Mouse (Mus musculus) large intestine, adult 2 months (tissue): ENCODE data around the gene Nkapd1. TPM values are rescaled to one million over a fixed set of nuclear protein-coding genes. Genes with fewer than 3 reads are reported as not detected.
"Not testable (repeated sequence)": the region's sequence is repeated elsewhere in the genome, so short reads cannot be mapped to it uniquely, and the experiment has no call there.

ENCODE experiments used
- DNase-seq: peaks from one replicate; pipeline ENCODE4 v3.0.0-alpha.2; 2012; ENCODE audit warnings: low read depth, low spot score
- WGBS: fragments of 180-500 bp; shearing (Covaris S2); methylation state at CpG from one replicate; pipeline ENCODE4 v1.1.7; 2018; 5-methylcytosine and 5-hydroxymethylcytosine counted together
- polyA plus RNA-seq: library from polyadenylated mRNA; depleted of rRNA; stranded (reverse); fragments of >200 nt; gene quantifications from 2 replicates; pipeline ENCODE4 v1.2.3, GENCODE M21; 2012; rRNA removed

Nkapd1 gene
- 2.6 and 4.3 TPM in 2 replicates for polyA plus RNA-seq

DNA sequence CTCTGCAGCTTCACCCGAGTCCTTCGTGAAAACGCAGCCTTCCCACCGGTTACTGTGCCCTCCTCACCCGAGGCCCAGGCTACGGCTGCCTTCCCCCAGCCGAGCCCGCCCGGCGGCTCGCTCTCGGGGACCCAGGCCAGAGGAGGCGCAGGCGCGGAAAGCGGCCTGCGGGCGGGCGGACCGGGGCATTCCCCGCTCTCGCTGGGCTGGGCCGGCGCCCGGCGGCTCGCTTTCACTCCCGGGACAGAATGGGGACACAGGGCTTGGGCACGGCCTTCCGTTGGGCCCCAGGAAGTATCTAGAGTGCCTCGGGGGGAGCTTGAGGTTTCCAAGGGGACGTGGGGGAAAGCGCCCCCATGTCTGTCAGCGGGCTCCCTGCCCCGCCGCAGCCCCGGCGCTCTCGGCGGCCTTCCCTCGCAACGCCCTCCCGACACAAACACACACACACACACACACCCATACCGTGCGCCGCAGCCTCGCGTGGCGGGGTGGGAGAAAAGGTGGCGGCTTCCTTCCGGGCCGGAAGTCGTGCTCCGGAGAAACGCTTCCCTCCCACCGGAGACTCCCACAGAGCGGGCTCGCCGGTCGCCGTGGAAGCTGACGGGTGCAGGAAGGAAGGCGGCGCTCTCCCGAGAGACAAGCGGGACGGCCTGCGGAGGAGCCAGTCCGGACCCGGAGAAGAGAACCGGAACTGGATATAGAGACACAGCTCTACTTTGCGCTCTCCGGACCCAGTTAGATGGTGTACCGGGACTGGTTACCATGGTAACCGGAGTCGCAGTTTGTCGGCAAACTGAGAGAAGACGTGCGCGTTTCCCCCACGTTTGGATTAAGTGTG, at the start of gene Nkapd1, which contains the start of gene Pih1d2:
TSS of gene Nkapd1 (minus strand) at position 699 of the 838 bp plus-strand sequence.
TSS of gene Pih1d2 (plus strand) at position 556 of the 838 bp plus-strand sequence.
- DNase-seq: no peak
- WGBS: under 1% methylated on average over 81 of the region's 81 CpGs

DNA sequence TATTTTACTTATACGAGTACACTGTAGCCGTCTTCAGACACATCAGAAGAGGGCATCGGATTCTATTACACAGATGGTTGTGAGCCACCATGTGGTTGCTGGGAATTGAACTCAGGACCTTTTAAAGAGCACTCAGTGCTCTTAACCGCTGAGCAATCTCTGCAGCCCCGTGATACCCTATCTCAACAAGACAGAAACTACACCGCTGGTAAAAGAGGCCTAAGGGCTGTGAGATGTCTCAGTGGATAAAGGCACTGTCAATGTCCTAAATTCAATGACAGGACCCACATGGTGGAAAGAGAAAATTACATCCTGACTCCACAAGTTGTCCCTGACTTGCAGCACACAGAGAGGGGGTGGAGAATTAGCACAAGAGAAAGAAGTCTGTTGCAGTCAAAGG, 49.2 kb upstream of the Nkapd1 start:
- DNase-seq: no peak

DNA sequence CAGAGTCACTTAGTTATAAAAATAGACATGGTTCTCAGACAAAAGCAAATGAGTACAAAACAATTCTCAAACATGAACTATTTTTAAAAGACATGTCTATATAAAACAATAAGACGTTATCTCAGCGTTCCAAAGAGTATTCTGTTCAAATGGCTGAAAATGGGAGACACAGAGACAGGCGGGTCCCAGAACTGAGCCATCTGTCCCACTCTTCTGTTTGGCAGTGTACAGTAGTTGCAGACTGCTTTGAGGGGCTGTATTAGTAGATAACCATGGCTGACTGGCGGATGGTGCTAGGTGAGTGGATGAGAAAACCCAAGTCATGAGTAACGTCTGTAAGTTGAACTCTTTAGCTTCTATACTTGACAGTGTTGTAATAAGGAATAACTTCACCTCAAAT, 47.6 kb upstream of the Nkapd1 start:
- DNase-seq: no peak
- 94% methylated on average over 5 of the region's 5 CpGs for WGBS

More for the DNA sequence above, 49.2 kb upstream of the Nkapd1 start:
- 74% methylated on average over 6 of the region's 6 CpGs for WGBS

DNA sequence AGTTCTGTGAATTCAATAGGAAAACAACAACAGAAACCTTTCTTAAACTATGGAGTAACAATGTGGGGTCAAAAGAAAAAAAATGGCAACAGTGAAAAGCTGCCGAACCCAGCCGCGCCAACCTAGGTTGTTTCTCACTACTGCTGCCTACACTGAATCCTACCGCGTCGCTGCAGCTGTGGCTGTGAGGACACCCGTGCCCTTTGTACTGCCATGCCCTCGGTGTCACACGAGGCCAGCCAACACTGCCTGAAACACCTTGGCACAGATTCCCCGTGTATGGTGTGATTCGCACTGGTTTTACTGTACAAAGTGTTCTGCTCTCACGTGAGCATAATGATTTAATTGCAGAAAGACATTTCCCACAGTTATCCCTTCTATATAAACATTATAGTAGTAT, 43.2 kb upstream of the Nkapd1 start:
- WGBS: 6% methylated on average over 12 of the region's 12 CpGs
- peak; percentile 70 for DNase-seq

DNA sequence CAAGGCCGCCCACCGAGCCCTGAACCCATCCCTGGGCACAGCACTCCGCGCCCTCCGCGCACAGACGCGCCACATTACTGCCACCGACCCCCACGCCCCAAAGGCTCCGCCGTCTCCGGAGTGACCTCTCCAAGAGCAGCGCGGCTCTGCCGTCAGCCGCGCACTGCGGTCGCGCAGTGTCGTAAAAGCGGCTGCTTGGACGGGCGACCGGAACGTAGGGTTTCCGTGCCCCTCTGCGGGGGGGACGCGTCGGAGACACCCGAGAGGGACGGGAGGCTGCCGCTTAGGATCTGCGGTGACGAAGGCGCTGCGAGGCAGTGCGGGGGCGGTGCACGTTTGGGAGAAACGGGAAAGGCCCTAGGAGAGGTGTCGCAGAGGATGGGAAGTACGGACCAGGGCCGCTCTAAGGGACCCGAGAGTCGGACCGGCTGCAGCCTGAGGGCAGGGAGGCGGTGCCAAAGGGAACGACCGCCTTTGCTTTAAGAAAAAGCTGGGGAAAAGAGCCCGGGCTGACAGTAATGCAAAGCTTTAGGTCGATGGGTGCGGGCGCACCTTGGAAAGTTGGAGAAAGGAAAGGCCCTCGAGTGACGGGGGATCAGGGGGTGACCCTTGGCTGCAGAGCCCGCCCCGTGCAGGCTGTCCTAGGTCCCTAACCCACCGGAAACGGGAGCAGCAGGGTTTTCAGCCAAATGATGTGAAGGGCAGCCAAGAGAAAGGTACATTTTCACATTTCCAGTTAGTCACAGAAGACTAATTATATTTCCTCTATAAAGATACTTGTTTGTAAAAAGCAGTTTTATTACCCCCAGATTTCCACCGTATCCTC, 42.3 kb upstream of the Nkapd1 start, which contains the start of gene Dlat:
TSS of gene Dlat (minus strand) at position 389 of the 826 bp plus-strand sequence.
- WGBS: under 1% methylated on average over 63 of the region's 63 CpGs
- DNase-seq: peak; percentile 57

DNA sequence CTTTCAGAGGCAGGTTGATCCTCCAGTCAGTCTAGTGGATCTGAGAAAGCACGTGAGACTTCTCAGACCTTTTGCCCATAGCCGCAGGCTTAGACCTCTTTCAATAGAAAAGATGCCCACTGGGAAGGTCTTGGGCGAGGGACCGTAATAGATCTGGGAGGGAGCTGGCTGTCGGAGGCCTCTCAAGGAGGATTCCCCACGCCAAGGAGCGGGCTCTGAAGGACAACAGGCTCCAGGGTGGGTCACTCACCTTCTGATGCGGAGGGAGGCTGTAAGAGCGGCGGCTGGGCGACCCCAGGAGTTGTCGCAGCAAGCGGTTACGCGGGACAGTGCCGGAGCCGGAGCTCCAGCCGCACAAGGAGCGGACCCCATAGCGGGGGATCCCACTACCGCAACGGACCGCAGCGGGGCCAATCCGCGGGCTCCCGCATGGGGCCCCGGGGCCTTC, 41.7 kb upstream of the Nkapd1 start:
- no peak for DNase-seq
- under 1% methylated on average over 28 of the region's 28 CpGs for WGBS

DNA sequence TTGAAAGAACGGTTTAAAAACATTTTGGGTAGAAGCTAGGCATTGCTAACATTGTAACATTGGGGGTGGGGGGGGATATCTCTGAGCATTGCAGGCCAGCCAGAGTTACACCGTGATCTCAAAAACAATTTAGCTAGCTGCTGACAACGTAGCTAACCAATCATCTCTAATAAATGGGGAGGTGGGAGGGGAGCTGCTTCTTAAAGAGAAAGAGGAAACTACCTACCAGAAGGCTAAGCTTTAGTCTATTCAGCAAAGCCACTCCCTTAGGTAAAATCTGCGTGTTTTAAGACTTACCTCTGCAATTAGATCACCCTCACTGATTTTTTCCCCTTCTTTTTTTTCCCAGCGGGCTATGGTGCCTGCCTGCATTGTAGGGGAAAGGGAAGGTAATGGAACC, 41.1 kb upstream of the Nkapd1 start:
- DNase-seq: no peak
- 17% methylated on average over 5 of the region's 5 CpGs for WGBS

DNA sequence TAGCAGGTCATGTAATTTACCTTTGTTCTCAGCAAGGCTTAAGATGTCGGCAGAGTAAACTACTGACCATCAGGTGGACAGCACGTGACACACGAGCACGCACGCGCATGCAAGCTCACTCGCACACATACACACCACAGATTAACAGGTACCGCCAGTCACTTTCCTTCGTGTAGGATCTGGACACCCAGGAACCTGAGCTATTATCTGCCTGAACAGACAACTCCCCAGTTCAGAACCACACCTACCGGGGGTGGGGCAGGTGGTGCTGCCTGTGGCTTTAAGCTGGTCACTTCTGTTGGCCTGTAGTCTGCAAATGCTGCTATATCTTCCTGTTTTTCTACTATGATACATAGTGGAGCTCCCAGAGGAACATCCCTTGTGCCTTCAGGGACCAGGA, 33.2 kb upstream of the Nkapd1 start:
- DNase-seq: no peak
- 91% methylated on average over 10 of the region's 10 CpGs for WGBS

DNA sequence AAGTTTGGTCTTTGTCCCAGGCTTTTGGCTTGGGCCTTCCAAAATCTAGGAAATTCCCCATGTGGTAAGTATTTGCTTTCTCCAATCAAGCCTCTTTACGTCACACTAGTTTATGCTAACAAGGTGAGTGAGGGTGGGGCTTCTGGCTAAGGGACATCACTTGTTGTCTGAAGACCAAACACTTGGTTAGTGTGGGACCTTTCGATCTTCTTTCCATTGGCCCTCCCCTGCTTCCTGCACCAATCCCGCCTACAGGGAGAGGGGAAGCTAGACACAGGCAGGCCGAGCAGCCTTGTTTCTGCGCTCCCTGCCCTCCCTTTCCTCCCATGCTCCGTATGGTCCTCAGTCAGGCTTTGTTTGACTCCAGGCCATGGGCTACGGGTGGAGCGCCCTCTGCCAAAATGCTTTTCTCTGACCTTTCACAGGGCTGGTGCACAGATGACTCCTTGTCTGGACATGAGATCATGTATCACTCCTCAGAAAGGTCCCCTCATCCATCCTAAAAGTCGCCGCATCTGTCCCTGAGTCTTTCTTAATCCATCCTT, 29.6 kb upstream of the Nkapd1 start:
- DNase-seq: no peak
- 84% methylated on average over 10 of the region's 10 CpGs for WGBS

DNA sequence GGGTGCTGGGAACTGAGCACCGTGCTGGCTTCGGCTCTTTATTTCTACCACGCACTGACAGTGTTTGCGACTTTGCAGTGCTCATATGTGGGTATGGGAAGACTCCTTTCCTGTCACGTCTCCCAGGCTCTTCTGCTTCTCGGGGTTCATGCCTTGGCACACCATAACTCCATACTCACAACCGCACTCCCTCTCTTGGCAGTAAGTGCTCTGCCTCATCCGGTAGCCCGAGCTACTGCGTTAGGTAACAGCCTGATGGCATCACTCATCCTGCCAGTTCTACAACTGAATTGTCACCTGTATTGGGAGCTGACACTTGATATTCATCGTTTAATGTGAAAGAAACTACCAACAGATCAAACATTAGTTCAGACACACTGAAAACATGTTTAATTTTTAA, 17.0 kb upstream of the Nkapd1 start:
- WGBS: 95% methylated on average over 11 of the region's 11 CpGs
- no peak for DNase-seq

DNA sequence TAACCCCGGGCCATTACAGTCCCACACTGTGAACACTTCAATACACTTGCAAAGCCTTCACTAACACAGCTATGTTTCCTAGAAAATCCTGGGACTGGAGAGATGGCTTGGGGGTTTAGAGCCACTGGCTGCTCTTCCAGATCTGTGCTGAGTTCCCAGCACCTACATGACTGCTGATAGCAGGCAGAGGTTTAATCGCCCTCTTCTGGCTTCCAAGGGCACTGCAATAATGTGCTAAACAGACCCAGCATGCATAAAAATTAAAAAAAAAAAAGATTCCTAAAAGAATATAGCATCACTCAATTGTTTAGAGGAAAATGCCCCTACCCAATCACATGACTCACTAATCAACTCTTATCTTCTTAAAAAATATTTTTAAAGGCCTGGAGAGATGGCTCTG, 15.8 kb upstream of the Nkapd1 start:
- DNase-seq: no peak
- 63% methylated on average over 2 of the region's 2 CpGs for WGBS

DNA sequence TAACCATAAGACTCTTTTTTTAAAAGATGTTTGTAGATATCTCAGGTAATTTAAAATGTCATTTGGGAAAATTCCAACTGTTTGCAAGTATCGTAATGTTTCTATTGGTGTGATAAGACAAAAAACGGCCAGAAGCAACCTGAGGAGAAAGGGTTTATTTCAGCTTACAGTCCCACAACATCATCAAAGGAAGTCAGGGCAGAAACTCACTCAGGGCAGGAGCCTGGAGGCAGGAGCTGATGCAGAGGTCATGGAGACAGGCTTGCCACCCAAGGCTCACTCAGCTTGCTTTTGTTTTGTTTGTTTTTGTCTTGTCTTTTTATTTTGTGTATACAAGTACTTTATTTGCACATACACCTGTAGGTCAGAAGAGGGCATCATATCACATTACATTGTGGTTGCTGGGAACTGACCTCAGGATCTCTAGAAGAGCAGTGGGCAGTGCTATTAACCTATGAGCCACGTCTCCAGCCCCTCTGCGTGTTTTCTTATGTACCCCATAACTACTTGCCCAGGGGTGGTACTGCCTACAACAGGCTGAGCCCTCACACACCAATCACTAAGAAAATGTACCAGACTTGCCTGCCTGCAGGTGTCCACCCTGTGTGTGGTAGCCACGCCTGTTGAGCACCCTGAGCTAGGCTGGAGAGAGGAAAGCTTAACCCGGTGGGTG, 14.9 kb upstream of the Nkapd1 start:
- DNase-seq: no peak
- 39% methylated on average over 6 of the region's 6 CpGs for WGBS

DNA sequence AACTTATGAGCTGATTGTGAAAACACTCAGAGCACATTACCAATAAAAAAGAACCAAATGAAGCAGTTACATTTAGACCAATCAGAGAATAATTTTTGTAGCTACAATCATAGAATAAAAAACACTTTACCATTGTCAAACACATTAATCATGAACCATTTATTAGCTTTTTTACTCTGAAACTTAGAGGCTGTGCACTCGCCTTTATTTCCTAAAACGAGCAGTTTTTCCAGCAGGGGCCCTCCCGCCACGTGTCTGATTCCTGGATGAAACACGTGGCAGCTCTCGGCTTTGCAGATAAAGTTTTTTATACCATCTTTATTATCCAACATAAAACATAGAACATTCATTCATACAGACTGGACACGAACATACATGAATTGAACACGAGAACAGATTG, 13.6 kb upstream of the Nkapd1 start:
- not testable (repeated sequence) for DNase-seq
- WGBS: 88% methylated on average over 6 of the region's 8 CpGs

DNA sequence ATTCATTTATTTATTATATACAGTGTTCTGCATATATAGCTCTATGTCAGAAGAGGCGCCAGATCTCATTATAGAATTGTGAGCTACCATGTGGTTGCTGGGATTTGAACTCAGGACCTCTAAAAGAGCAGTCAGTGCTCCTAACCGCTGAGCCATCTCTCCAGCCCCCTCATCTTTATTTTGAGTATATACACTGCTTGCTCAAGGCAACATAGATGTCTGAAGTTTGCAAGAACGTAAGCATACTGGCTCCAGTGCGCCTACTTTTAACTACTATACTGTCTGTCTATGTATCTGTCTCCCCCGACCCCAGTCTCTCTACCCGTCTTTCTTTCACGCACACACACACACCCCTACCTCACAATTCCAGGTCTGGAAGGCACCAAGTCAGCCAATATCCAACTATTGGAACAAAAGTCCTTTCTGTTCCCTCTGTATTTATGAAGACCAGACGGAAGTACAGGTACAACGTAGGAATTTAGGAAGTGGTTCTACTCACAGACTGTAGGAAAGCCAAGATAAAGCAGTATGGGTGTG, 598 bp upstream of the Nkapd1 start:
- 54% methylated on average over 9 of the region's 9 CpGs for WGBS
- no peak for DNase-seq

DNA sequence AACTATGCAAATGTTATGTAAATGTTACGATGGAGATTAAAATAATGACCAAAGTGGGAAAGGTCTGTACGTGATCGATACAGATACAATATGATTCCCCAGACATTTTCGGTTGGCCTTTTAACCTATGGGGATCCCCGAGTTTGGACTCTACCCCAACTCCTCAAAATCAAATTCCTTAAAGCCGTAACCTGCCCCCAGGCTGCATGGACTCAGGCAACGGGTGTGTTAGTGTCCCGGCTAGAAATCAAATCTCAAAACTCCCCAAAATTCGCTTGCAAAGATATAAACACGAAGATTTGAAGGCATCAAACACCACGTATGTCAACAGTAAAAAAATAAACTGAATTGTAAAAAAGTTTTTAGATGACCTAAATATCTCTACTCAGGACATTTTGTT, 1.1 kb downstream of the Nkapd1 start:
- DNase-seq: no peak
- 23% methylated on average over 11 of the region's 11 CpGs for WGBS

DNA sequence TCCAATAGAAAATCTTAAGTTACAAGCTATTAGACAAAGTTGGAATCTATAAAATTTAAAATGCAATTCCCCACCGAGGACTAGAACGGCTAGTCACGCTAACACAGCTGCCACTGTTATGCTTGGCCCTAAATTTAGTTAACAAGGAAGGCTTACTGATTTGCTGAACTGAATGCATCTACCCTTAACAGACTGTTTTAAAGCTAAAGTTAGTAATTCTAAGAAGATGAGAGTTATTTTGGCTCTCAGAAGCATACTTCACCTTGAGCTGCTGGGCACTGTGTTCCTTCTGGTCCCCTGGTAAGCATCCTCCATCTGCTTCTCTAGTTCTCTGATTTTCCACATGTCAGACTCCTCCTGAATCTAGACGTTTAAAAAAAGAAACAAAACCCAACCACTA, 5.1 kb downstream of the Nkapd1 start:
- no peak for DNase-seq
- 69% methylated on average over 4 of the region's 4 CpGs for WGBS

DNA sequence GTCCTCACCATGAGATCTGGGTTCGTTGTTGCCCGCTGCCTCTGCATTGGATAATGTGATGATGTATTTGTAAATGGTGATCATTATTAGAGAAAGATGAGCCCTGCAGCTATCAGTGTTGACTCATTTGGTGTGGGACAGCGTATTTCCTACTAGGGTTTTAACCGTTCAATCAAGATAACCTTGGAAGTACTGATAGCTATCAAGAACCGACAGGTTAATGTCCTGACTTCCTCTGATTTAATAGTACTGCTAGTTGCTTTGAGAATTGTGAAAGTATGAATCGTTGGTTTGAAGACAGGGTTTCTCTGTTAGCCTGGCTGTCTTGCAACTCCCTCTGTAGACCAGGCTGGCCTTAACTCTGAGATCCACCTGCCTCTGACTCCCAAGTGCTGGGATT, 12.9 kb downstream of the Nkapd1 start:
- DNase-seq: no peak
- under 1% methylated on average over 6 of the region's 6 CpGs for WGBS

DNA sequence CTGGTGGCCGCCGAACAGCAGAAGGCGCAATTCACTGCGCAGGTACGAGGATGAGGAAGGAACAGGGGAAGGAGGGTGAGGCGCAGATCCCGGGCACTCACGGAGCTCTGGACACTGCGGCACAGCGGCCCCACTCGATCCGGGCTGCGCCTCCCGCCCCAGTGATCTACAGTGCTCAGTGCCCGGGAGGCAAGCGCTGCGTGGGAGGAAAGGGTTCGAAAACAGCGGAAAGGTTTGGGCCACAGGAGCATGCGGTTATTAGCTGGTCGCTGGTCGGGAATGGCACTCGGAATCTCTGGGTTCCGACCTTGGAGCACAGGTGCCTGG, 13.3 kb downstream of the Nkapd1 start:
- no peak for DNase-seq
- WGBS: under 1% methylated on average over 24 of the region's 24 CpGs

DNA sequence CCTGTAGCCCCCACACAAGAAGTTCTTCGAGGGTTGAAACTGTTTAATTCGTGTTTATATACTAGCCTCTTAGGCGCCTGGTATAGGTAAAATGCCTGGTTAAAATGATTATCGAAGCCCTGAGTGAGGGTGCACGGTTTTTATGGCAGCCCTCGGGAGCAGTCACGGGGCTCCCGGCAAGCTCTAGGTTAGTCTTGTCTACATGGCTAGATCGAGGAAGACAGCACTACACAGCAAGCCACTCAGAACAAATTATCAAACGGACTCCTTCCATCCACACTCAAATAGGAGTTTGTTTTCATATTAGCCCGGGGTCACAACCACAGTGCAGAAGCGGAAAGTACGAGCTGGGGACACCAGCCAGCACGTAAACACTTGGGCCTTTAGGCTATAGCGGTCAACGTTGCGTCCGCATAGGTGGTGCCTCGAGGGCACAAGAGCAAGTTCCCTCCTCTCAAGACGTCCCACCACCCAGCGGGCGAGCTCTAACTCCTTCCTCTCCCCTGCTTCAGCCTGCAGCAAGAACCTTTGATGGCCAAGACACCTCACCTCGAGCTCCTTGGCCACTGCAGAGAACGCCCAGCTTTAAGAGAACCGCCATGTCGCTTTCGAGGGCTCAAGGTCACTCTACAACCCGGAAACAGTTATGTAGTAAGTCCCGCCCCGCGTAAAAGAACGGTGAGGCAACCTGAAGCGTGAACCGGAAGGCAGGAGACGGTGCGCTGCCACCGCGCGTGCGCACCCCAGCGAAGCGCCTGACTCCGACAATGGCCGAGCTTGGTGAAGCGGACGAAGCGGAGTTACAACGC, 13.9 kb downstream of the Nkapd1 start, which contains the start of the genes Sdhd and Timm8b:
TSS of gene Sdhd (minus strand) at position 624 of the 809 bp plus-strand sequence.
TSS of gene Timm8b (plus strand) at position 722 of the 809 bp plus-strand sequence.
- peak; percentile 94 for DNase-seq

More for the DNA sequence above, 13.9 kb downstream of the Nkapd1 start, which contains the start of the genes Sdhd and Timm8b:
- under 1% methylated on average over 48 of the region's 48 CpGs for WGBS
